Mouse (Mus musculus): ENCODE data around the gene Slc19a3. TPM values are rescaled to one million over a fixed set of nuclear protein-coding genes. Genes with fewer than 3 reads are reported as not detected.
"Not testable (repeated sequence)": the region's sequence is repeated elsewhere in the genome, so short reads cannot be mapped to it uniquely, and the experiment has no call there.

The Slc19a3 gene
- polyA plus RNA-seq, 1 experiment, result not detected

DNA sequence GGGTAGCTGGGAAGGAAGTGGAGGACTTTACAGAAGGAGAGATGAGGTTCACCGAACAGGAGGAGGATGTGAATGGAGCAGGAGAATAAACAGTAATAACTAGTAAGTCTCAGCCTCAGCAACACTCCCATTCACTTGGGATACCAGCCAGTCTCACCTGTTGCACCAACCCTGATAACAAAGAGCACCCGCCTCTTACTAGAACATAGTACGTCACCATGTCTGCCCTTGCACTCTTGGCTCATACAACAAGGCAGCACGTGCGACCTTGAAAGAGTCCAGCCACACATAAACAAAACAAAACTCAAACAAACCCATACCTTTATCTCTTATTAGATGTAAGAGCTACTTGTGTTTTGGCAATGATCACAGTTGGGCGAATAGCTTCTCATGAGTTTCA, 5.7 kb downstream of the Slc19a3 start:
- WGBS, result 83% methylated on average over 6 of the region's 6 CpGs
- Histone ChIP-seq H3K4me1 (ENCODE audit: control insufficient read depth, insufficient read depth, low read length) (no peaks in the 10 kb centered on the region), H3K27ac (ENCODE audit: control insufficient read depth, insufficient read depth, low read depth, low read length, poor library complexity) (no peak overlapping the region), H3K4me3 (replicated peaks; ENCODE audit: control insufficient read depth, low read depth, low read length) (no peak overlapping the region)
- no peak for TF ChIP-seq CTCF (IDR thresholded peaks at IDR 0.05; ENCODE audit: control insufficient read depth, insufficient read depth, low read length)
- TF ChIP-seq POLR2A (IDR thresholded peaks at IDR 0.05; ENCODE audit: borderline replicate concordance, control insufficient read depth, low read depth, low read length), result no peak

DNA sequence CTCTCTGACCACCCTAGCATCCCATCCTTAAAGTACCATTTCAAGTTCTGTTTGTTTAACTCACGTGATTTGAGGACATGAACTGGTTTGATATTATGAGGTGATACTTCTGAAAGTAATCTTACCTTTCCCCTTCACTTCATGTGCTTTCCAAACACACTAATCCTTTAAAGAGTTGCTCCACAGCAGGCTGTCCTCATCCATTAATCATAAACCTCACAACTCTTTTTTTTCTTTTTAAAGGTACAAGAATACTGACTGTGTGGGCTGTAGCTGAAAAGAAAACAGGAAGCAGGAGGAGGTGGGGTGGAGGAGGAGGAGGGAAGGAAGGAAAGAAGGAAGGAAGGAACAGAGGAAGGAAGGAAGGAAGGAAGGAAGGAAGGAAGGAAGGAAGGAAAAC, 6.3 kb downstream of the Slc19a3 start:
- 69% methylated on average over 1 of the region's 1 CpGs for WGBS
- no peak overlapping the region for H3K4me3 ChIP-seq (replicated peaks; ENCODE audit: control insufficient read depth, low read depth, low read length)
- no peak overlapping the region for H3K27ac ChIP-seq (ENCODE audit: control insufficient read depth, insufficient read depth, low read depth, low read length, poor library complexity)
- no peak for TF ChIP-seq POLR2A (IDR thresholded peaks at IDR 0.05; ENCODE audit: borderline replicate concordance, control insufficient read depth, low read depth, low read length)
- TF ChIP-seq CTCF (IDR thresholded peaks at IDR 0.05; ENCODE audit: control insufficient read depth, insufficient read depth, low read length), result no peak
- H3K4me1 ChIP-seq (ENCODE audit: control insufficient read depth, insufficient read depth, low read length), result no peaks in the 10 kb centered on the region

DNA sequence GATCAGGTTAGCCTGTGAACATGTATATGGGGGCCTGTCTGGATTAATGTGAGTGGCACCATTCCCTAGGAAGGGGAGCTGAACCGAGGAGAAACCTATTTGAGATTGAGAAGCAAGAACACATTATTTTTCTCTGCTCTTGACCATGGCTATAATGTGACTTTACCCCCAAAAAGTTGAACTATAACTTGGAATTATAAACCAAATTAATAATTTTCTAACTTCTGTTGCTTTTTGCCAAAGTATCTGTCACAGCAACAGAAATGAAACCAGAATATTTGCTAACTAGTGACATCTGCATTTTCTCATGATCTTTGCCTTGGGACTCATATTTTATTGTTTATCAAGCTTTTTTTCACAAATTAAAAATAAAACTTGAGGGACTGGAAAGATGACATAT, 21.7 kb downstream of the Slc19a3 start:
- H3K4me1 ChIP-seq (ENCODE audit: control insufficient read depth, insufficient read depth, low read length), result no peaks in the 10 kb centered on the region
- TF ChIP-seq CTCF (IDR thresholded peaks at IDR 0.05; ENCODE audit: control insufficient read depth, insufficient read depth, low read length), result no peak
- 56% methylated on average over 1 of the region's 1 CpGs for WGBS
- no peak overlapping the region for H3K4me3 ChIP-seq (replicated peaks; ENCODE audit: control insufficient read depth, low read depth, low read length)
- H3K27ac ChIP-seq (ENCODE audit: control insufficient read depth, insufficient read depth, low read depth, low read length, poor library complexity), result no peak overlapping the region

DNA sequence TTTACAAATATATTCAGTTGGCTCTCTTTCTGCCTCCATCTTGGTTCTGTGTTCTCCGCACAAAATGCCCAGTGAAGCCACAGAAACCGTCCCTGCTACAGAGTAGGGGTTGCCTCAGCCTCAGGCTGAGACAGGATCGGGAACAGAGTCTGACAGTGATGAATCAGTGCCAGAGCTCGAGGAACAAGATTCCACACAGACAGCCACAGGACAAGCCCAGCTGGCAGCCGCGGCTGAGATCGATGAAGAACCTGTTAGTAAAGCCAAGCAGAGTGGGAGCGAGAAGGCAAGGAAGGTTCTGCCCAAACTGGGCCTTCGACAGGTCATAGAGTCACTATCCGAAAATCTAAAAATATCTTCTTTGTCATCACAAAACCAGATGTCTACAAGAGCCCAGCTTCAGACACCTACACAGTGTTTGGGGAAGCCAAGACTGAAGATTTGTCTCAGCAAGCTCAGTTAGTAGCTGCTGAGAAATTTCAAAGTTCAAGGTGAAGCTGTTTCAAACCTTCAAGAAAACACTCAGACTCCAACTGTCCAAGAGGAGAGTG, 22.8 kb downstream of the Slc19a3 start:
- Histone ChIP-seq H3K27ac (ENCODE audit: control insufficient read depth, insufficient read depth, low read depth, low read length, poor library complexity) (no peak overlapping the region), H3K4me3 (replicated peaks; ENCODE audit: control insufficient read depth, low read depth, low read length) (no peak overlapping the region), H3K4me1 (ENCODE audit: control insufficient read depth, insufficient read depth, low read length) (no peaks in the 10 kb centered on the region)
- TF ChIP-seq CTCF (IDR thresholded peaks at IDR 0.05; ENCODE audit: control insufficient read depth, insufficient read depth, low read length) (no peak), POLR2A (IDR thresholded peaks at IDR 0.05; ENCODE audit: borderline replicate concordance, control insufficient read depth, low read depth, low read length) (no peak)
- 79% methylated on average over 10 of the region's 10 CpGs for WGBS

DNA sequence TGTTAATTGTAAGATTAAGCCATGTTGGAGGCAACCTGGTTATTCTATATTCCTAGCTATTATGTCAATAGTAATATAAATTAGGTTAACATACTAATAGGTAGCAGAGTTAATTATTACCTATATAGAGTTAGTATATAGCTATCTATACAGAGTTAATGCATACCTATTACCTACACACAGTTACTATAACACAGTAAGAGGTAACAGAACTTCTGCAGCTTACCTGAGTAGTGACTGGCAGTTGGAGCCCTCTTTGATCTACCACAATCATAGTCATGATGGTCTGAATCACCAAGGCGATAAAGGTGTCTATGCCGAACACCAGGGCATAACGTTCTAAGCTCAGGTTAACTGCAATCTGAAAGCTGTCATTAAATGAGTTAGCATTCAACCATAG, 23.8 kb downstream of the Slc19a3 start:
- TF ChIP-seq CTCF (IDR thresholded peaks at IDR 0.05; ENCODE audit: control insufficient read depth, insufficient read depth, low read length) (no peak), POLR2A (IDR thresholded peaks at IDR 0.05; ENCODE audit: borderline replicate concordance, control insufficient read depth, low read depth, low read length) (no peak)
- no peak overlapping the region for H3K27ac ChIP-seq (ENCODE audit: control insufficient read depth, insufficient read depth, low read depth, low read length, poor library complexity)
- H3K4me1 ChIP-seq (ENCODE audit: control insufficient read depth, insufficient read depth, low read length), result no peaks in the 10 kb centered on the region
- H3K4me3 ChIP-seq (replicated peaks; ENCODE audit: control insufficient read depth, low read depth, low read length), result no peak overlapping the region
- WGBS, result 91% methylated on average over 3 of the region's 3 CpGs

DNA sequence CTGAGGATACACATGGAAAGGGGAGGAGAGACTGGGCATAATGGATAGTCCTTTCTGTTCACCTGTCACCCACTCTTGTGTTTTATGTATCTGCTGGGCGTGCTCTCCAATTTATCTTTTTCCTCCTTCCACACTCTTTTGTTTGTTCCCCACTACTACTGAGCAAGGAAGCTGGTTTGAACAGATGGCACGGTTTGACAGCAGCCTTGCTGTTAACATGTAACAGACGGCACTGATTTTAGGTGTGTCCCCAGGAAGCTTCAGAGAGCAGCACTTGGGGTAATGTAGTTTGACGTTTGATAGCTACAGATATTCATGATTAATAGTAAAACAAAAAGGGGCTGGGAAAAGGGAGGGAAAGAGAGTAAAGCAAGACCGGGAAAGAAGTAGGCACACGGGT, 30.8 kb downstream of the Slc19a3 start:
- TF ChIP-seq POLR2A (IDR thresholded peaks at IDR 0.05; ENCODE audit: borderline replicate concordance, control insufficient read depth, low read depth, low read length) (no peak), CTCF (IDR thresholded peaks at IDR 0.05; ENCODE audit: control insufficient read depth, insufficient read depth, low read length) (no peak)
- no peaks in the 10 kb centered on the region for H3K4me1 ChIP-seq (ENCODE audit: control insufficient read depth, insufficient read depth, low read length)
- no peak overlapping the region for H3K27ac ChIP-seq (ENCODE audit: control insufficient read depth, insufficient read depth, low read depth, low read length, poor library complexity)
- H3K4me3 ChIP-seq (replicated peaks; ENCODE audit: control insufficient read depth, low read depth, low read length), result no peak overlapping the region
- 67% methylated on average over 6 of the region's 6 CpGs for WGBS

DNA sequence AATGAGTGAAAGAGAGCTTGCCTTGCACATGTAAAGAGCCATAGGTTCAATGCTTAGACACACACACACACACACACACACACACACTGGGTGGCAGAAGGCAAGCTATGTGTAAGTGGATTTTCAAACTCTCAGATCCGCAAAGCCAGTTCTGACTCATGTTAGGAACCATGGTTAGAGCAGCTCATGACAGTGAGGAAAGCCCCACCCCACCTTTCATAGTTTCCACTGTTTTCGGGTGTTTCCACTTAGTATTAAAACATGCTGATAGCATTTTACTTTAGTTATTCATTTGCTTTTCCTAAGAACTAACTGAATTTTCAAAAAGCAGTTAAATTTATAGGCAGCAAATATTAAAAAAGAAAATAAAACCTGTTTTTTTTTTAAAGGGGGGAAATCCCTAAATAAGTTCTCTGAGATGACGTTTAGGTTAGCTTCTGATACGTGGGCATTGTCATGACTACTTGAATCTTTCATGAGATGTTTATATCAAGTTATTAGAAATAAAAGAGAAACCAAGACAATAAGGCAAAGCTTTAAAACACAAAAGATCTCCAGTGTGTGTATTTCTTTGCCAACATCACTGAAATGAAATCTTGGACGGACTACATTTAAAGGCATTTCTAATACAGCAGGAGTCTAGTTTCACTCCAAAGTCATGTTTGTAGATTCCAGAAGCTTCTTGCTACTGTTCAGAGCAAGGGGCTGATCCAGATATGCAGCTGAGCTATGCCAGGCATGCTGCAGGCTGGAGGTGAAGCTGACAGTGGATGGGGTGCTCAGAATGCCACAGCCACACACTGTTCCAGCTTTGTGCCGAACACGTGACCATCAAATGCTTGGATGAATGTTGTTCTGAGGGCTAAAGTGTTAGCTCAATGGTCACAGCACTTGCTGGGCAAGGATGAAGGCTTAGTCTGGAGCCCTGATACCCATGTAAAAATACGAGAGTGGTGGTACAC, 31.7 kb downstream of the Slc19a3 start:
- H3K4me3 ChIP-seq (replicated peaks; ENCODE audit: control insufficient read depth, low read depth, low read length), result no peak overlapping the region
- no peak for TF ChIP-seq CTCF (IDR thresholded peaks at IDR 0.05; ENCODE audit: control insufficient read depth, insufficient read depth, low read length)
- TF ChIP-seq POLR2A (IDR thresholded peaks at IDR 0.05; ENCODE audit: borderline replicate concordance, control insufficient read depth, low read depth, low read length), result no peak
- H3K4me1 ChIP-seq (ENCODE audit: control insufficient read depth, insufficient read depth, low read length), result no peaks in the 10 kb centered on the region
- WGBS, result 76% methylated on average over 8 of the region's 8 CpGs
- no peak overlapping the region for H3K27ac ChIP-seq (ENCODE audit: control insufficient read depth, insufficient read depth, low read depth, low read length, poor library complexity)

DNA sequence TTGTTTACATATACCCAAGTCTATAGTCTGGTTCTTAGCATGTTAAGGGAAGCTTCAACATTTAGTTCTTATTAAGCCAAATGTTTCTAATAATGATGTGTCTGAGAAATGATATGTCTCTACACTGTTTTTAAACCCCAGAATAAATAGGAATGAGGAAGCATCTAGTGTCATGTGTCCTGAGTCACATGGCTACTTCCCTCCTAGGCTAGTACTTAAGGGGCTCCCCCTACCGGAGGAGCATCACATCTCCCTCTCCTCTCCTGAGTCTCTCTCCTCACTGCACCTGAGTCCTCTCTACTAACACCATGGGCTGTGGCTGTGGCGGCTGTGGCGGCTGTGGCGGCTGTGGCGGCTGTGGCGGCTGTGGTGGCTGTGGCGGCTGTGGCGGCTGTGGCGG, 37.9 kb downstream of the Slc19a3 start, which contains the start of gene Gm47959:
Gm47959 (plus strand) TSS at position 243 of the 400 bp plus-strand sequence.
- H3K27ac ChIP-seq (ENCODE audit: control insufficient read depth, insufficient read depth, low read depth, low read length, poor library complexity); H3K4me3 ChIP-seq (replicated peaks; ENCODE audit: control insufficient read depth, low read depth, low read length); H3K4me1 ChIP-seq (ENCODE audit: control insufficient read depth, insufficient read depth, low read length): not testable (repeated sequence)
- 94% methylated on average over 9 of the region's 9 CpGs for WGBS
